Mouse (Mus musculus) heart, embryonic 13.5 days (tissue): ENCODE results near the gene Igsf11. TPM values are rescaled to one million over a fixed set of nuclear protein-coding genes. Genes with fewer than 3 reads are reported as not detected.

Experiments
- ATAC-seq: fragments of 200-750 bp; cut with Nextera tagmentation; 2 replicates; pipeline ENCODE4 v1.8.0; 2017; ENCODE audit warnings: moderate TSS enrichment; ENCODE audit not compliant: insufficient number of reproducible peaks, low FRiP score, low TSS enrichment; ENCODE audit errors: extremely low read depth
- H3K27ac ChIP-seq: fragments of 300-500 bp; sonication (generic); replicated peaks from 2 replicates; pipeline ENCODE4 v1.5.1; 2015; ENCODE audit warnings: moderate library complexity, mild to moderate bottlenecking, inconsistent platforms
- H3K27me3 ChIP-seq: fragments of 300-500 bp; sonication (generic); replicated peaks from 2 replicates; pipeline ENCODE4 v1.6.1; 2015; ENCODE audit warnings: mild to moderate bottlenecking, inconsistent platforms
- H3K36me3 ChIP-seq: fragments of 300-500 bp; sonication (generic); 2 replicates; pipeline ENCODE4 v1.6.1; 2015; ENCODE audit warnings: mild to moderate bottlenecking, inconsistent platforms
- H3K4me1 ChIP-seq: fragments of 300-500 bp; sonication (generic); 2 replicates; pipeline ENCODE4 v1.6.1; 2015; ENCODE audit warnings: inconsistent platforms
- H3K4me2 ChIP-seq: fragments of 300-500 bp; sonication (generic); 2 replicates; pipeline ENCODE4 v1.6.1; 2015; ENCODE audit warnings: inconsistent platforms, mild to moderate bottlenecking, moderate library complexity
- H3K4me3 ChIP-seq: fragments of 300-500 bp; sonication (generic); 2 replicates; pipeline ENCODE4 v1.5.1; 2015; ENCODE audit warnings: moderate library complexity, mild to moderate bottlenecking, inconsistent platforms
- H3K9ac ChIP-seq: fragments of 300-500 bp; sonication (generic); 2 replicates; pipeline ENCODE4 v1.6.1; 2015; ENCODE audit warnings: inconsistent platforms, mild to moderate bottlenecking, moderate library complexity
- H3K9me3 ChIP-seq: fragments of 300-500 bp; sonication (generic); 2 replicates; pipeline ENCODE4 v1.6.1; 2016; ENCODE audit warnings: inconsistent platforms
- WGBS: fragments of 180-500 bp; shearing (Covaris S2); methylation state at CpG from one replicate; pipeline ENCODE4 v1.1.7; 2015; ENCODE audit warnings: mixed read lengths; 5-methylcytosine and 5-hydroxymethylcytosine counted together
- polyA plus RNA-seq: library from polyadenylated mRNA; unstranded; fragments of >200 nt; fragmentation: Nextera tagmentation; extraction: Ambion mirVana; gene quantifications from 2 replicates; pipeline ENCODE4 v1.2.1, GENCODE M21; 2015

The Igsf11 gene
- polyA plus RNA-seq, 1 experiment from 2014 or later: 0.27 TPM

DNA sequence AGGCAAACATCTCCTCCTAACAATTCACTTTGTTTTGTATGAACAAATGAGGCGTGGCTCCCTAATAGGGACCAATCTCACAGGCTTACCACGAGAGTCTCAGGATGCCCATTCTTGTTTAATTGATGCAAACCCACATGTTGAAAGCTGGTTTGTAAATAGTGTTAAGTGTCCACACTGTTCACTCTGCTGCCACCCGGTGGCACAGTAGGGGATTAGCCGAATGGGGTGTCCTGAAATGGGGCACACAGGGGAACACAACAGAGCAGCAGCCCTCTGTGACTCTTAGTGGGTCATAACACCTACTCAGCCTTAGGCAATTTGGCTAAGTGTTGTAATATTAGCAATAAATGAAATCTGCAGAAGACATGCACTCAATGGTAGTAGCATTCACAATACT lies 156.4 kb downstream of the Igsf11 start:
- H3K4me2 ChIP-seq: no peak overlapping the region
- peaks cover 26% of the 10 kb centered on the region; the same call in 1 of the 2 replicates for H3K27me3 ChIP-seq
- no peak for ATAC-seq
- no peak overlapping the region for H3K4me3 ChIP-seq
- H3K36me3 ChIP-seq: no peaks in the 10 kb centered on the region
- no peak overlapping the region for H3K27ac ChIP-seq
- H3K9me3 ChIP-seq: no peaks in the 10 kb centered on the region
- no peaks in the 10 kb centered on the region for H3K4me1 ChIP-seq
- 11% methylated on average over 4 of the region's 4 CpGs for WGBS
- no peak overlapping the region for H3K9ac ChIP-seq

DNA sequence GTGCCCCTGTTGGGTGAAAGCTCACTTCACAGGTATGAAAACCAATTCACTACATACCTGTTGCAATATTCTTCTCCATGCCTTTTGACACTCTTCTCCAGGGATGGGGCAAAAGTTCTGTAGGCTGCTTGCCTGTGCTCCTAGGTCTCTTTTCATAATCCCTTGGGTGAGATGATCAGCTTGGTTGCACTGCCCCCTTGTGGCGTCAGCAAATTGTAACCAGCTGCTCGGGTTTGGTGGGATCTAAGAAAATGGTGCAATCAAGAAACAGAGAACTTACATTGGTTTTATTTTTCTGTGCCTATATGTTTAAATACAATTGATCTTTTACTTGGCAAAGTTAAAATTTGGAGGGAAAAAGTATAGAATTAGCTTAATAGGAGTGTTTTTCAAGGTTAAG lies 160.5 kb downstream of the Igsf11 start:
- ATAC-seq: no peak; the same call in 1 of the 2 replicates
- Histone ChIP-seq H3K4me3 (no peak overlapping the region), H3K4me1 (peaks cover 9% of the 10 kb centered on the region), H3K27ac (no peak overlapping the region), H3K9ac (no peak overlapping the region), H3K9me3 (no peaks in the 10 kb centered on the region), H3K36me3 (no peaks in the 10 kb centered on the region), H3K4me2 (no peak overlapping the region), H3K27me3 (peaks cover 21% of the 10 kb centered on the region; the same call in 1 of the 2 replicates)
- WGBS: 0% methylated on average over 2 of the region's 2 CpGs

DNA sequence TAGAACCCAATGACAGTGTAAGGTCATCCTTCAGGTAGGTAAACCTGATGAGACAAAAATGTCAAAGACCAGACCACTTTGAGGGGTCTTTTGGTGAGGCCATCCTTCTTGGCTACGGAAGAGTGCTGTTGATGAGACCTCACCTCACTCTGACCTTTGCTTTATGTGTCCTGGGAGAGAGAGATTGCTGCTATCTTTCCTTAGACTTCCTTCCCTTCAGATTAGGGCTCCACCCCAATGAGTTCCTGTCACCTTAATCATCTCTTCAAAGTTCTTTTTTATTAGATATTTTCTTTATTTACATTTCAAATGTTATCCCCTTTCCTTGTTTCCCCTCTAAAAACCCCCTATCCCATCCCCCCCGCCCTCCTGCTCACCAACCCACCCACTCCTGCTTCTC lies 161.3 kb downstream of the Igsf11 start:
- H3K4me3 ChIP-seq: no peak overlapping the region
- no peaks in the 10 kb centered on the region for H3K36me3 ChIP-seq
- H3K4me2 ChIP-seq: no peak overlapping the region
- no peak for ATAC-seq
- H3K27me3 ChIP-seq: peaks cover 15% of the 10 kb centered on the region; the same call in 1 of the 2 replicates
- 56% methylated on average over 2 of the region's 2 CpGs for WGBS
- H3K9ac ChIP-seq: no peak overlapping the region
- H3K4me1 ChIP-seq: peaks cover 9% of the 10 kb centered on the region
- H3K27ac ChIP-seq: no peak overlapping the region
- no peaks in the 10 kb centered on the region for H3K9me3 ChIP-seq

DNA sequence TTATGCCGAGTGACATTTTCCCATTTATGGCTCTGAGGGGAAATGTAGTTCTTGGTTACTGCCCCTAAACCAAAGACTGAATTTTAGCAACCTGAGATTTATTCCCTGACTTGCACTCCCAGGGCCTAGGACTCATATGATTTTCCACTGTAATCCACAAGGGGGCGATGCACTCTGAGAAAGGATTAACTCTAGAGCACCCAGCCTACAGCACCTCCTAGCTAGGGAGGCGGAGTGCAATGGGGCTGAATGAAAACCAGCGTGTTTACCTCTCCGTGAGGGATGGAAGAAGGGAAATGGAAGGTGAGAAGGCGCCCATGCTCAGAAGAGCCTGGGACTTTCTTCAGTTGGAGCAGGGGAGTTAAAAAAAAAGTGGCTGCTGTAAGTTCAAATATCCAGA lies 163.6 kb downstream of the Igsf11 start:
- Histone ChIP-seq H3K4me3 (no peak overlapping the region), H3K27me3 (peaks cover 6% of the 10 kb centered on the region; the same call in 1 of the 2 replicates), H3K9me3 (no peaks in the 10 kb centered on the region), H3K27ac (no peak overlapping the region), H3K4me2 (peak overlapping the region; percentile 60), H3K4me1 (peaks cover 9% of the 10 kb centered on the region), H3K36me3 (no peaks in the 10 kb centered on the region), H3K9ac (no peak overlapping the region)
- 26% methylated on average over 6 of the region's 6 CpGs for WGBS
- ATAC-seq: no peak

DNA sequence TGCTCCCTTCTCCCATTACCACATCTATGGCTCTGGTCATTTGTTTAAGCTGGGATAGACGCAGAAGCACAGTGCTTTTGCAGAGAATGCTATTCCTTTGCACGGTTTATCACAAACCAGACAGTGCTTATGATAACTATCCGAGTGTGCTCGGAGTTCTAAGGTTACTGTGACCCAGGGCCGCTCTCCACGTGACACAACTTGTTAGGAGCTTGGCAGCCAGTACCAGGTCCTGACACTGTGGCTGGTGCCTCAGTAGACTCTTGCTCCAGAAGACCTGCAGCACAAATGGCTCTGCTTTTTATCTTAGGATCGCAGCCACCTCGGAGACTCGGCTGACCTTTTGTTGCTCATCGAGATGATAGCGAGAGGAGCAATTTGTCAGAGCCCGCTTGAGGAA lies 164.5 kb downstream of the Igsf11 start:
- peak overlapping the region; percentile 58 for H3K9ac ChIP-seq
- WGBS: 13% methylated on average over 12 of the region's 12 CpGs
- no peak overlapping the region for H3K27ac ChIP-seq
- 0 out of 2 replicates have a peak, but pooled peaks cover 5% of the 10 kb centered on the region for H3K27me3 ChIP-seq
- H3K4me2 ChIP-seq: peak overlapping the region; percentile 60
- ATAC-seq: no peak
- H3K36me3 ChIP-seq: no peaks in the 10 kb centered on the region
- H3K4me3 ChIP-seq: peak overlapping the region; percentile 35
- H3K9me3 ChIP-seq: no peaks in the 10 kb centered on the region
- peaks cover 9% of the 10 kb centered on the region for H3K4me1 ChIP-seq

DNA sequence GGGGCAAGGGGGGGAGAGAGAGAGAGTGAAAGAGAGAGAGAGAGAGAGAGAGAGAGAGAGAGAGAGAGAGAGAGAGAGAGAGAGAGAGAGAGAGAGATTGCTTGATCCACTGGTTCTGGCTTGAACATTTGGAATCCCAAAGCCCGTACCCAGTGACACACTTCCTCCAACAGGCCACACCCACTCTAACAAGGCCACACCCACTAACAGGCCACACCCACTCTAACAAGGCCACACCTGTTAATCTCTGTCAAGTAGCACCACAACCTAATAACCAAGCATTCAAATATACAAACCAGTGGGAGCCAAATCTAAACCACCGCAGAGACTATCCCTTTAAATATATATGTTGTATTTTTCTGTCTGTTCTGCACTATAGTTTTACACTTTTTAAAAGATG lies 166.4 kb downstream of the Igsf11 start:
- no peak overlapping the region for H3K9ac ChIP-seq
- no peaks in the 10 kb centered on the region for H3K9me3 ChIP-seq
- WGBS: 78% methylated on average over 2 of the region's 2 CpGs
- H3K27me3 ChIP-seq: no peaks in the 10 kb centered on the region
- no peak overlapping the region for H3K4me3 ChIP-seq
- no peak for ATAC-seq
- H3K36me3 ChIP-seq: no peaks in the 10 kb centered on the region
- H3K27ac ChIP-seq: no peak overlapping the region
- no peak overlapping the region for H3K4me2 ChIP-seq
- peaks cover 9% of the 10 kb centered on the region for H3K4me1 ChIP-seq

DNA sequence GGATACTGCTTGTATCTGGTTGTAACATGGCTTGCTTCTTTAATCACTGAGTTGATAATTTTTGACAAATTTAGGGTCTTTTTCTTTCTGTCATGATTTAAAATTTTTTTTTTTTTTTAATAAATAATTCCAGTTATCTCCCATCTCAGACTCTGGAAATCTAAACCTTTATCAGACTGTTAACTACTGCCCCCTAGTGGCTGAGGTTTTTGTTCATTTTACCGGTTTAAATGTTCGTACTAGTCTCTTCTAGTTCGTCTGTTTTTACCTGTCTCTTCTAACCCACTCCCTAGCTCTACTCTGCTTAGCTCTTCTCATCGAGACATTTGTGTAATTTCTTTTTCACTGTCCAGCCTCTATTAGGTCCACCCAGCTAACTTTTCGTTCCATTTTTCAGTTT lies 170.1 kb downstream of the Igsf11 start:
- Histone ChIP-seq H3K27ac (no peak overlapping the region), H3K36me3 (no peaks in the 10 kb centered on the region), H3K4me2 (no peak overlapping the region), H3K9ac (no peak overlapping the region), H3K27me3 (no peaks in the 10 kb centered on the region), H3K4me1 (peaks cover 5% of the 10 kb centered on the region), H3K4me3 (no peak overlapping the region), H3K9me3 (no peaks in the 10 kb centered on the region)
- ATAC-seq: no peak
- WGBS: 36% methylated on average over 5 of the region's 5 CpGs

DNA sequence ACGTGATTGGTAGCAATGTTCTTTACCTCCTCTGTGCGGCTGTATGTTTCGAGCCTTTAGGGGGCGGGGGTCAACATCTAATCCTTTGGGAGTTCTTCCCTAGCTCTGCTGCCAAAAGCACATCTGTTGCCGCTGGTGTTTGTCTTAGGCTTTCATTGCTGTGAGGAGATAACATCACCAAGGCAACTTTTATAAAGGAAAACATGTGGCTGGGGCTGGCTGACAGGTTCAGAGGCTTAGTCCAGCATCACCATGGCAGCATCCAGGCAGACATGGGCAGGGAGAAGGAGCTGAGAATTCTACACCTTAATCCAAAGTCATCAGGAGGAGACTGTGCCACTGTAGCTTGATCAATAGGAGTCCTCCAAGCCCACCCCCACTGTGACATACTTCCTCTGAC lies 173.1 kb downstream of the Igsf11 start:
- H3K4me2 ChIP-seq: no peak overlapping the region
- H3K36me3 ChIP-seq: no peaks in the 10 kb centered on the region
- 37% methylated on average over 5 of the region's 5 CpGs for WGBS
- H3K9me3 ChIP-seq: no peaks in the 10 kb centered on the region
- H3K9ac ChIP-seq: no peak overlapping the region
- no peaks in the 10 kb centered on the region for H3K27me3 ChIP-seq
- H3K27ac ChIP-seq: no peak overlapping the region
- H3K4me1 ChIP-seq: peaks cover 5% of the 10 kb centered on the region
- ATAC-seq: no peak
- no peak overlapping the region for H3K4me3 ChIP-seq

DNA sequence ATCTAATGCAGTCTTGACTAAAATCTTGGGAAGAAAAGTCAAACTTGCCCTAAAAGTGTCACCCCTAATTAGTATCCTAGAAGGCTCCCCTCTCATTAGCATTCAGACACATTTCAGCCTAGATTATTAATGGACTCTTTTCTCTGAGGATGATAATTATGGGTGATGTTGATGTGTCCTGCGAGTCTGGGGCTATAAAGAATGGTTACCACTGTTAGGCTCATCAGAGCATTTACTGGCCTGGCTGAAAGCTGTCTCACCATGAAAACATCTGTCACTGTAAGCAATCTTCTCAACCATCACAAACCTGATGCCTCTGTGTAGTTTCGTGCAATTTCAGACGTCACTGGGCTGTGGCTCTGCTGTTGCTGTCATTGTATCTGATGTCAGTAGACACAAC lies 179.0 kb downstream of the Igsf11 start:
- Histone ChIP-seq H3K36me3 (no peaks in the 10 kb centered on the region), H3K4me1 (no peaks in the 10 kb centered on the region), H3K9ac (no peak overlapping the region), H3K4me3 (no peak overlapping the region), H3K9me3 (no peaks in the 10 kb centered on the region), H3K4me2 (no peak overlapping the region), H3K27ac (no peak overlapping the region), H3K27me3 (no peaks in the 10 kb centered on the region)
- WGBS: 62% methylated on average over 3 of the region's 3 CpGs
- no peak for ATAC-seq

Other genes starting within 250 kb of the Igsf11 start
- 26.2 and 27.9 TPM in 2 replicates for gene Arhgap31, start 179.4 kb upstream of the Igsf11 start, polyA plus RNA-seq
- gene B4galt4, start 150.4 kb upstream of the Igsf11 start, polyA plus RNA-seq: 26.9 and 27.3 TPM in 2 replicates
- 17.4 and 19.3 TPM in 2 replicates for gene Upk1b, start 92.3 kb upstream of the Igsf11 start, polyA plus RNA-seq
- gene 4930435E12Rik, start 63.9 kb upstream of the Igsf11 start, polyA plus RNA-seq: not detected in 2 replicates